Mouse (Mus musculus): ENCODE measurements around the gene Rara. TPM values are rescaled to one million over a fixed set of nuclear protein-coding genes. Genes with fewer than 3 reads are reported as not detected.

Rara gene
- 38.6 and 46.9 TPM in 2 replicates for polyA plus RNA-seq (2016; fragmentation: Nextera tagmentation; extraction: Ambion mirVana)

DNA sequence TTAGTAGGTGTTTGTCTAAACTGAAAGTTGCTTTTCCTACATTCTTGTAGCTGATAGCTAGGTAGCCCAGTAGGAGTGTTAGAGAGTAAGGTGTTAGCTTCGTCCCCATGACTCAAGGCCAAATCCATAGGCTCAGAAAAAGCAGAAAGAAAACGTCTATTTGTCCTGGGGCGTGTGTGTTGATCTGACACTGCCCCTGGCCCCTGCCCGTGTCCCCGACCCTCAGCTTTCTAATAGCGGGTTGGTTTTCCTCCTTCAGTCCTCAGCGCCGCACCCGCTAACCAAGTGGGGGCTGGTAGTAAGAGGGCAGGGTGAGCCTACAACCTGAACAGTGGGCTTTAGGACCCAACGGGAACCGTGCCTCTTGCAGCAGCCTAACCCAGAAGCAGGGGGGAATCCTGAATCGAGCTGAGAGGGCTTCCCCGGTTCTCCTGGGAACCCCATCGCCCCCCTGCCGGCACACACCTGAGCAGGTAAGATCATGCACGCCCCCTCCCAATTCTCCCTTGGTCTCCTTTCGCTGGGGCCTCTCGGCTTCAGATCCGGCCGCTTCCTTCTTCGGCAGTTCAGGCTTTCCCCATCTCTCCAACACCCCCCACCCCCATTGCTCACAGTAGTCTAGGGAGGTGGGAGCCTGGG, at the start of gene Rara:
Gene Rara, plus strand, starts transcription at position 381 of the 639 bp plus-strand sequence.
- peak within 1 kb of the TSS; percentile 84 for H3K9ac ChIP-seq
- no peaks in the 10 kb centered on the region for H3K36me3 ChIP-seq
- H3K4me1 ChIP-seq = peaks cover 92% of the 10 kb centered on the region
- ATAC-seq (ENCODE audit: low FRiP score) = no peak; the same call in 1 of the 2 replicates
- H3K4me2 ChIP-seq (replicated peaks) = peak within 1 kb of the TSS; percentile 80
- no peaks in the 10 kb centered on the region for H3K9me3 ChIP-seq (replicated peaks)
- WGBS = 7% methylated on average over 21 of the region's 21 CpGs
- peak within 1 kb of the TSS; percentile 84 for H3K27ac ChIP-seq
- H3K27me3 ChIP-seq = no peaks in the 10 kb centered on the region
- H3K4me3 ChIP-seq = peak within 1 kb of the TSS; percentile 56

DNA sequence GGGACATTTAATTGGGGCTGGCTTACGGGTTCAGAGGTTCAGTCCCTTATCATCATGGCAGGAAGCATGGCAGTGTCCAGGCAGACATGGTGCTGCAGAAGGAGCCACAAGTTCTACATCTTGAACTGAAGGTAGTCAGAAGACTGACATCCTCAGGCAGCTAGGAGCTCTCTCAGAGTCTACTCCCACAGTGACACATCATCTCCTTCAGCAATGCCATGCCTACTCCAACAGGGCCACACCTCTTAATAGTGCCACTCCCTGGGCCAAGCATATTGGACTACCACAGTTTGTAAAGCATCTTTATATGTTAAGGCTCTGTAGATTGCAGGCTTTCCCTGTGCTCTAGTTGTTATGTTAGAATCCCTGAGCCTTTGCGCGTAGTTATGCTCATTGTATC, 39.9 kb upstream of the Rara start:
- no peaks in the 10 kb centered on the region for H3K9me3 ChIP-seq (replicated peaks)
- ATAC-seq (ENCODE audit: low FRiP score) = no peak
- H3K27ac ChIP-seq = no peak overlapping the region
- H3K36me3 ChIP-seq = peaks cover 82% of the 10 kb centered on the region
- no peak overlapping the region for H3K9ac ChIP-seq
- H3K27me3 ChIP-seq = no peaks in the 10 kb centered on the region
- H3K4me1 ChIP-seq = 0 out of 2 replicates have a peak, but pooled peaks cover 7% of the 10 kb centered on the region
- H3K4me3 ChIP-seq = no peak overlapping the region
- no peak overlapping the region for H3K4me2 ChIP-seq (replicated peaks)
- 94% methylated on average over 3 of the region's 3 CpGs for WGBS

DNA sequence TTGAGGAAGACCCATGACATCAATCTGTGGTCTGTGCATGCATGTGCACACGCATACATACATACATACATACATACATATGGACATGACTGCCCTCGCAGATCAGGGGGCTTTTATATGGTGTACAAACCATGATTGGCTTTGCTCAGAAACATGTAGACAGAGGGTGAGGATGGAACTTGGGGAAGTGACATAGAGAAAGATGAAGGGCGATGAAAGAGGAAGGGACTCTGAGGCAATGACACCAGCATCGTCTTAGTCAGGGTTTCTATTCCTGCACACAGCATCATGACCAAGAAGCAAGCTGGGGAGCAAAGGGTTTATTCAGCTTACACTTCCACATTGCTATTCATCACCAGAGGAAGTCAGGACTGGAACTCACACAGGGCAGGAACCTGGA, 38.5 kb upstream of the Rara start:
- WGBS = 92% methylated on average over 4 of the region's 4 CpGs

DNA sequence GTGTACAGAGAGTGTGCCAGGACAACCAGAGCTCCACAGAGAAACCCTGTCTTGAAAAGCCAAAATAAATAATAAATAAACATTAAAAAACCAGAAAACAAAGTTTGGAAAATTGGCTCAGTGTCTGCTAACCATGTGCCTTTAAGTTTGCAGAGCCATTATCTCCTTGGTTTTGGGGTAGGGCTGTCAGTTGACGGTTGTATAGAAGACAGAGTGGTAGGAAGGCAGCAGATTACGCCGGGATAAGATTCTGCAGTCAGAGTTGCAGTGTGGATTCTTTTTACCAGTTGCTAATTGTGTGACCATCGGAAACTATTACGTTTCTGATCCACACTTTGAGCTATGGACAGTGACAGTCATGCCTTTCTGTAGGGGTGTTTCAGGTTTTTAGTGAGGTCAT, 37.6 kb upstream of the Rara start:
- Histone ChIP-seq H3K27ac (no peak overlapping the region), H3K36me3 (peaks cover 96% of the 10 kb centered on the region), H3K9me3 (replicated peaks) (0 out of 2 replicates have a peak, but pooled peaks cover 4% of the 10 kb centered on the region), H3K4me2 (replicated peaks) (no peak overlapping the region), H3K27me3 (no peaks in the 10 kb centered on the region), H3K9ac (no peak overlapping the region), H3K4me3 (no peak overlapping the region), H3K4me1 (0 out of 2 replicates have a peak, but pooled peaks cover 7% of the 10 kb centered on the region)
- no peak for ATAC-seq (ENCODE audit: low FRiP score)
- 92% methylated on average over 5 of the region's 5 CpGs for WGBS

More for the DNA sequence above, 38.5 kb upstream of the Rara start:
- ATAC-seq (ENCODE audit: low FRiP score) = no peak
- Histone ChIP-seq H3K4me1 (0 out of 2 replicates have a peak, but pooled peaks cover 7% of the 10 kb centered on the region), H3K9ac (no peak overlapping the region), H3K4me3 (no peak overlapping the region), H3K9me3 (replicated peaks) (0 out of 2 replicates have a peak, but pooled peaks cover 4% of the 10 kb centered on the region), H3K27ac (no peak overlapping the region), H3K27me3 (no peaks in the 10 kb centered on the region), H3K36me3 (peaks cover 95% of the 10 kb centered on the region), H3K4me2 (replicated peaks) (no peak overlapping the region)

DNA sequence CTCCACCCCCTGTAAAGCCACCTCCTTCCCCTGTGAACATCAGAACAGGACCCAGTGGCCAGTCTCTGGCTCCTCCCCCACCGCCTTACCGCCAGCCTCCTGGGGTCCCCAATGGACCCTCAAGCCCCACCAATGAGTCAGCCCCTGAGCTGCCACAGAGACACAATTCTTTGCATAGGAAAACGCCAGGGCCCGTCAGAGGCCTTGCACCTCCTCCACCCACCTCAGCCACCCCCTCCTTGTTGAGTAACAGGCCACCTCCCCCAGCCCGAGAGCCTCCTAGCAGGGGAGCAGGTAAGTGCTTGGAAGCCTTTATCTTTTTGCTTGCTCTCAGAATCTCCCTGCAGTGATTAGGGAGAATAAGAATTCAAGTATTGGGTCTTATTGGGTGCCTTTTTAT, 35.2 kb upstream of the Rara start:
- Histone ChIP-seq H3K27me3 (no peaks in the 10 kb centered on the region), H3K4me2 (replicated peaks) (no peak overlapping the region), H3K27ac (no peak overlapping the region), H3K9ac (no peak overlapping the region), H3K4me3 (no peak overlapping the region), H3K9me3 (replicated peaks) (0 out of 2 replicates have a peak, but pooled peaks cover 4% of the 10 kb centered on the region), H3K4me1 (0 out of 2 replicates have a peak, but pooled peaks cover 7% of the 10 kb centered on the region), H3K36me3 (peaks cover 95% of the 10 kb centered on the region)
- 52% methylated on average over 5 of the region's 5 CpGs for WGBS
- no peak for ATAC-seq (ENCODE audit: low FRiP score)

DNA sequence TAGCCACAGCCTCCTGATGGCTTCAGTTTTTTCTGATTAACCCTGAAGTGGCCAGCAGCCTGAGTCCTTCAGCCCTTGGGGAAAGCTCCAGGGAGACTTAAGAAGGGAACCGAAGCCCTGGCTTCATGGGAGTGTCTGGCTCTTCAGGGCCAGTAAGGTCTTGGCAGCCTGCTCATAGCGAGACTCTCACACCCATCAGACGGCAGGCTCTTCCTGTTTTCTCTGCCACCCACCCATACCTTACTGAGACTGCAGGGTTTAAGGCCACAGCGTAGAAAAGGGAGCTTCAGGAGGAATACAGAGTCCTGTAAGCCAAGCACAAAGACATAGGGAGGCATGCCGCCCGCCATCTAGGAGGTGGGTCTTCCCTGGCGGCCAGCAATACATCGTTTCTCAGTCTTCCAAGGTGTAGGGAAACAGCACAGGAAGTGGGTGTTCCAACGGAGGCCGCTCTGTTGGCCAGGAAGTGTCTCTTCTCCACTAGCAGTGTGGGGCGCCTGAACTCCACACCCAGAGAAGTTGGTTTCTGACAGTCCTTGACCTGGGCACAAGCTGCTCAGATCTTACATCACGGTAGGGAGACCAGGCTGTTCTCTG, 27.0 kb upstream of the Rara start:
- no peaks in the 10 kb centered on the region for H3K27me3 ChIP-seq
- H3K9me3 ChIP-seq (replicated peaks) = no peaks in the 10 kb centered on the region
- H3K9ac ChIP-seq = no peak overlapping the region
- ATAC-seq (ENCODE audit: low FRiP score) = no peak
- 86% methylated on average over 12 of the region's 12 CpGs for WGBS
- peaks cover 12% of the 10 kb centered on the region for H3K4me1 ChIP-seq
- peaks cover 66% of the 10 kb centered on the region for H3K36me3 ChIP-seq
- no peak overlapping the region for H3K4me2 ChIP-seq (replicated peaks)
- no peak overlapping the region for H3K4me3 ChIP-seq
- H3K27ac ChIP-seq = no peak overlapping the region

DNA sequence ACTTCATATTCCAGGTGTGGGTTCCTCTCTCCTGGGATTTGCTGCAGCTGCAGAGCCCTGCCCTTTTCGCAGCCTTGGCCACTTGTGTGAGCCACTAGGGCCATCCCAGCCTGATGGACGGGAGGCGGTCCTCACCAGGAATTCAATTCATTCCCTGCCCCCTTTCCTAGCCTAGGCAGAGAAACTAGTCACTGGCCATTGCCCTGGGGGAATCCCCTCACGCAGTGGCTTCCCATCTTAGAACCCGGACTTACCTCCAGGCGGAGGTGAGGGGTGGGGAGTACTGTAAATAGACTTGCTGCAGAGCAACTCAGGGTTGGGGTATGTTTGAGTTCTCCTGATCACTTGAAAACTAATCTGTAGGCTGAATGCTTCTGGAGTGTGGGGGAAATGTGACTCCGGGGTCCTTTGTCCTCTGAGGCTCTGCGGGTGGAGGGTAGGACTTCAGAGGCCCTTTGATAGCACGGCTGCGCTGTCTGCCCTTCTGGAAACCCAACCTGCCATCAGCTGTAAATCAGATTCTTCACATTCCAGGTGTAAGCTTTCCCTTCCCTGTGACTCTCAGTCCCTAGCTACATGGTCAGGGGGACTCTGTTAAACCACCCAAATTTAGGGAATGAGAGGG, 24.9 kb upstream of the Rara start:
- no peak for ATAC-seq (ENCODE audit: low FRiP score)
- no peak overlapping the region for H3K4me3 ChIP-seq
- peaks cover 47% of the 10 kb centered on the region for H3K36me3 ChIP-seq
- H3K4me1 ChIP-seq = peaks cover 15% of the 10 kb centered on the region
- H3K27ac ChIP-seq = peak overlapping the region; percentile 49; the same call in 1 of the 2 replicates
- peak overlapping the region; percentile 8; the same call in 1 of the 2 replicates for H3K9ac ChIP-seq
- peak overlapping the region; percentile 17; the same call in 1 of the 2 replicates for H3K4me2 ChIP-seq (replicated peaks)
- H3K27me3 ChIP-seq = no peaks in the 10 kb centered on the region
- no peaks in the 10 kb centered on the region for H3K9me3 ChIP-seq (replicated peaks)
- WGBS = 5% methylated on average over 10 of the region's 10 CpGs

DNA sequence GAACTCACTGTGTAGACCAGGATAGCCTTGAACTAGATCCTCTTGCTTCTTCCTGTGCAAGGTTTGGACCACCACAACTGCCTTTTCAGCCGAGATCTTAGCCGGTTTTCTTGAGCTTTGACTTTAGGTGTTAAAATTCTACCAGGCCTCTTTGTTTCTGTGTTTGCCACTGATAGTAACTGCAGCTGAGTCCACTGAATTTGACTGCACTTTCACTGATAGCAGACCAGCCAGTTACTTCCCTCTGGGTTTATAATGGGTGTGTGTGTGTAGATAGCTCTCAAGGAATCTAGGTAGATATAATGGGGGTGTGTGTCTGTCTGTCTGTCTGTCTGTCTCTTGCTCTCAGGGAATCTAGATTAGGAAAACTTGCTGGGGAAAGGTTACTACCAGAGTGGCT, 23.0 kb upstream of the Rara start:
- H3K4me1 ChIP-seq = peaks cover 32% of the 10 kb centered on the region
- no peak overlapping the region for H3K4me2 ChIP-seq (replicated peaks)
- H3K27ac ChIP-seq = no peak overlapping the region
- no peak overlapping the region for H3K4me3 ChIP-seq
- WGBS = 80% methylated on average over 2 of the region's 2 CpGs
- H3K27me3 ChIP-seq = no peaks in the 10 kb centered on the region
- ATAC-seq (ENCODE audit: low FRiP score) = no peak
- no peaks in the 10 kb centered on the region for H3K9me3 ChIP-seq (replicated peaks)
- H3K9ac ChIP-seq = no peak overlapping the region
- H3K36me3 ChIP-seq = peaks cover 32% of the 10 kb centered on the region

DNA sequence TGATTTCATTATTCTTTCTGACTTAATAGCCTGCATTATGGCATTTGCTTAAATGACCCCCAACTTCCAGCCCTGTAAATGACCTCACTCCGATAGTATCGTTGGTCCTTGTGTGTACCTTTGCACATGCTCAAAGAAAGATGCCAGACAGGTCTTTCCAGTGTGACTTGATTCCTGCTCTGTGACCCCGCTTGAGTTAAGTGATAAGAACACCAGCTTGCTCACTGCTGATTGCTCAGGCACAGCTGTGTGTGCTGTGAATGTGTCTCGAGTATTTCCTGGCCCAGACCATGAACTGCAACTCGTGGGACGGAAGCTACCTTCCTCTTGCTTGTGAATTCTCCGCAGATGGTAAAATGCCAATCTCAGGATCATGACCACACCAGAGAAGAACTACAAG, 22.6 kb upstream of the Rara start:
- no peak overlapping the region for H3K9ac ChIP-seq
- H3K27me3 ChIP-seq = no peaks in the 10 kb centered on the region
- H3K27ac ChIP-seq = no peak overlapping the region
- H3K4me2 ChIP-seq (replicated peaks) = no peak overlapping the region
- 88% methylated on average over 7 of the region's 7 CpGs for WGBS
- peaks cover 27% of the 10 kb centered on the region for H3K36me3 ChIP-seq
- peaks cover 32% of the 10 kb centered on the region for H3K4me1 ChIP-seq
- H3K9me3 ChIP-seq (replicated peaks) = no peaks in the 10 kb centered on the region
- H3K4me3 ChIP-seq = no peak overlapping the region
- no peak for ATAC-seq (ENCODE audit: low FRiP score)

DNA sequence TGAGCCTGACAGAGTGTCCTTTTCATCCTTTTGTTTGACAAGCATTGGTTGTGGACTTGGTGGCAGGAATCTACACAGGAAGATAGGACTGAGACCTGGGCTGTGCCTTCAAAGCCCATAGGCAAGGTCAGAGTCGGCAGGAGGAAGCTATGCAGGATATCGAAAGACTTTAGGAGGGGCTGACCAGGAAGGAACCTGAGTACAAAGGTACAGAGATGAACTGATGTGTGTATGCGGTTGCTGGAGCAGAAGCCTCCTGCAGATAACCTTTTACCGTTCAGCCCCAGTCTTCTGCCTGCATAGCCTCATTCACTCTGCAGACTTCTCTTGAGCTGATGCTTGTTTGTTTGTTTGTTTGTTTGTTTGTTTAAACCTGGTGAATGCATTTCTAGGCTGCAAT, 22.0 kb upstream of the Rara start:
- H3K9ac ChIP-seq = no peak overlapping the region
- no peak overlapping the region for H3K27ac ChIP-seq
- no peak overlapping the region for H3K4me2 ChIP-seq (replicated peaks)
- H3K36me3 ChIP-seq = peaks cover 22% of the 10 kb centered on the region
- WGBS = 87% methylated on average over 4 of the region's 4 CpGs
- no peaks in the 10 kb centered on the region for H3K27me3 ChIP-seq
- no peak for ATAC-seq (ENCODE audit: low FRiP score)
- no peak overlapping the region for H3K4me3 ChIP-seq
- peaks cover 32% of the 10 kb centered on the region for H3K4me1 ChIP-seq
- H3K9me3 ChIP-seq (replicated peaks) = no peaks in the 10 kb centered on the region

DNA sequence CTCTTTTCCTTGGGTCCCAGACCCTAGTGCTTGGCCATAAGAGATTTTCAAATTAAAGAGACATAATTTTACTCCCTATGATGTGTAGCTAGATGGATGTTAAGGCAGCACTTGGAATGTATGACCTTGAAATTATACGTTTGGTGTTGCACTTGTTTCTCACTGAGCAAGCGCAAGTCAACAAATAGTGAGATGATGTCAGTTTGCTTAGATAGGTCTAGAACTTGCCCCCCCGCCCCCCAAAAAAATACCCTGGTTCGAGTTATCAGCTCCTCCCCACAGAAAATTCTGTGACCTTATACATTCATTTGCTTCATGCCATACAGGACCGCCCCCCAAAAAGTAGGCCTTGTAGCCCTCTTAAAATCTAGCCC, 20.6 kb upstream of the Rara start:
- H3K27ac ChIP-seq = no peak overlapping the region
- H3K4me1 ChIP-seq = peaks cover 32% of the 10 kb centered on the region
- H3K4me2 ChIP-seq (replicated peaks) = peak overlapping the region; percentile 97
- H3K27me3 ChIP-seq = no peaks in the 10 kb centered on the region
- H3K9me3 ChIP-seq (replicated peaks) = no peaks in the 10 kb centered on the region
- 56% methylated on average over 5 of the region's 5 CpGs for WGBS
- H3K9ac ChIP-seq = no peak overlapping the region
- peaks cover 11% of the 10 kb centered on the region for H3K36me3 ChIP-seq
- ATAC-seq (ENCODE audit: low FRiP score) = no peak; the same call in 1 of the 2 replicates
- H3K4me3 ChIP-seq = peak overlapping the region; percentile 20

DNA sequence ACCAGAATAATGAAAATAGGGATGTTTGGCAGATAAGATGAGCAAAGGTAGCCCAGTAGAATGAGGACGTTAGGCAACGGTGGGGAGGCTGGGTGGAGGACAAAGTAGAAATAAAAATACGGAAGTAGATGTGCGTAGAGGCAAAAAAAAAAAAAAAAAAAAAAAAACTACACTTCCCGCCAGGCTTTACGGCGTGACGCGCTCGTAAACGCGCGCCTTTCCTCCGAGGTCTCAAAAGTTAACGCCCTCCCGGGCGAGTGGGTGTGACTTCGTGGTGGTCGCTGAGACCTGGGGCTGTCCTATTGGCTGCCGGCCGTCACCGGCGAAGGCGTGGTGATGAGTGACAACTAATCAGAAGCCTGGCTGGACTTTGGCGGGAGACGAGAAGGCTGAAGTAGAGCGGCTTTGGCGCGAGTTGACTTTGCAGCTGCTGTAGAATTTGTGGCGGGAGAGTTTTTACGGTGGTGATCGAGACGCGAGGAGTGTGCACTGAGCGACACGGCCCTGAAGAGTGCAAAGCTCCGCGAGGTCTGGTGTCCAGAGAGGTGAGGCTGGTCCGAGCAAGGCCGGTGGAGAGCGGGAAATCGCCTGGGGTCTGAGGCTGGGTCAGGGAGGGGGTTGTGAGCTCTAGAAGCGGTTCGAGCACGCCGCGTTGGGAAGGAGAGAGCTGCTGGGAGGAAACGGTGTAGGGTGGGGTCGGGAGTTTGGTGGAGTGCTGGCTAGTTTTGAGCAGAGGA, 20.0 kb upstream of the Rara start, which contains the start of gene Cdc6:
Gene Cdc6, plus strand, starts transcription at position 365 of the 737 bp plus-strand sequence.
- Histone ChIP-seq H3K4me3 (peak within 1 kb of the TSS; percentile 53), H3K4me1 (peaks cover 28% of the 10 kb centered on the region), H3K9me3 (replicated peaks) (no peaks in the 10 kb centered on the region), H3K4me2 (replicated peaks) (peak within 1 kb of the TSS; percentile 97), H3K9ac (peak within 1 kb of the TSS; percentile 53), H3K27me3 (no peaks in the 10 kb centered on the region), H3K27ac (no peak within 1 kb of the TSS), H3K36me3 (peaks cover 11% of the 10 kb centered on the region)
- peak; percentile 95 for ATAC-seq (ENCODE audit: low FRiP score)
- WGBS = under 1% methylated on average over 49 of the region's 49 CpGs

Measured in hindbrain, embryonic 12.5 days (tissue).